Mouse (Mus musculus): ENCODE results near the gene Hadhb. TPM values are rescaled to one million over a fixed set of nuclear protein-coding genes. Genes with fewer than 3 reads are reported as not detected.

The Hadhb gene
- total RNA-seq, 2 experiments from 2014 or later = 340 to 569 TPM

DNA sequence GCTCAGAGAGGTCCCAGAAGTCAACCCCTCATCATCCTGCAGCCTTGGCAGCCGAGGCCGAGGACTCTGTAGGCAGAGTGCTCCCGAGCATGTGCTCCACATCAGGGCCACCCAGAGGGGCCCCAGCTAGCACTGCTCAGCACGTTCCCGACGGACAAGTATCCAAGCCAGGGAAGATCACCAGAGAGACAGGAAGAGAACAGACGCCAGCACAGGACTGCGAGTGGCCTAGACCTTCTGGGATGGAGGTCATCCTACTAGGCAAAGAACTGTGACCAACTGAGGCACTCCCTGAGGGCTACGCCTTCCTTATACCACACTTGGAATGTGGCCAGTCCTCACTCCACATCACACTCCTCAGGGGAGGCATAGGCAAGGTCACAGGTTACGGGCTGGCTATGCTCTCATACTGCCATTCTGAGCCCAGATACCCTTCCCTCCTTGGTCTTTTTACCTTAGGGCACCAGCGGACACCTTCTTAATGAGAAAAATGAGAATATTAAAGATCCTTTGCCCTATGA lies 19.3 kb upstream of the Hadhb start:
- Histone ChIP-seq H3K27ac (no peak overlapping the region), H3K4me3 (no peak overlapping the region)
- intact Hi-C loops (cut with DNase I) = no loop called here
- no peak for DNase-seq
- no peak for TF ChIP-seq CTCF (IDR thresholded peaks at IDR 0.05)

DNA sequence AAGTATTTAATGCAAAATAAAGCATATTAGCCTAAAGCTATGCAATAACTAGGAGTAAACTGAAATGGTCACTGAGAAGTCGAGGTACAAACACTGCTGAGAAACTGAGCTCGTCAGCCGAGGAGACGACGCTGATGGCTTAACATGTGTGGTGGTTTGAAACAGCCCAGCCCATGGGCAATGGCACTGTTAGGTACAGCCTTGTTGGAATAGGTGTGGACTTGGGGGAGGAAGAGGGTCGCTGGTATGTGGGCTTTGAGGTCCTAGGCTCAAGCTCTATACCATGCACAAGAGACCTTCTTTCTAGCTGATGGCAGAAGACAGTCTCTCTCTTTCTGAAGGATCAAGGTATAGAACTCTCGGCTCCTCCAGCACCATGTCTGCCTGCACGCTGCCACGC lies 17.8 kb upstream of the Hadhb start:
- intact Hi-C loops (cut with DNase I) = no loop called here

DNA sequence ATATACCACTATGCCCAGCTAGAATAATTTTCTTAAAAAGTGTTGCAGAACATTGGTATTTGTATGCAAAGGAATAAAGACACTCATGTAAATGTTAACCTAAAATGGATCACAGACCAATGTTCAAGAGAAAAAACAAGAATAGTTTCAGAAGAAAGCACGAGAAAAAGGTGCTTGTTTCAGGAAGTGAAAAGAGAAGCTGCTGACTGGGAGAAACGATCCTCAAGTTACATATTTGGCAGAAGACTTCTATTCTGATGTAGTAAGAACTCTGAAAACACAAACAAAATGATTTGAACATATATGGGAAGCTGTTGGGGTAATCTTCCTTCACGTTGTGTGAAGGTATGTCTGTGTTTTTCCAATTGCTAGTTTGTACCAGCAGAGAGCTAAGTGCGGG lies 16.9 kb upstream of the Hadhb start:
- DNase-seq = no peak
- intact Hi-C loops (cut with DNase I) = no loop called here
- Histone ChIP-seq H3K4me3 (no peak overlapping the region), H3K27ac (no peak overlapping the region)
- TF ChIP-seq CTCF (IDR thresholded peaks at IDR 0.05) = no peak

More for the DNA sequence above, 17.8 kb upstream of the Hadhb start:
- no peak overlapping the region for H3K27ac ChIP-seq
- H3K4me3 ChIP-seq = no peak overlapping the region
- DNase-seq = no peak
- no peak for TF ChIP-seq CTCF (IDR thresholded peaks at IDR 0.05)

DNA sequence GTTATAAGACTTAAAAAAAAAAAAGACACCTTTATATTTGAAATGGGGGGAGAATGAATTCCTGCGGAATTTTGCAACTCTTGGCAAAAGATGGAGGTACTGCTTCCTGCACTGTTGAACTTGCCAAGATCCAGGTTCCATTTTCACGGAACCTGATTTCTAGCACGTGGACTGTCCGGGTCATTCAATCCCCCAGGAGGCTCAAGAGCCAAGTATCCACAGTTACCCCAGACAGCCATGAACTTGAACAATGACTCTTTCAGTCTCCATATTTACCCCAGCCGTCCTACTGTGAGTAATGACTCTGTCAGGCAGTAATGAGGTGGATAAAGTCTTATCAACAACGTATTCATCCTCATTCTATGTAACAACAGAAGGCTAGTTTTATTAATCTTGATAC lies 8.5 kb upstream of the Hadhb start:
- DNase-seq = no peak
- Histone ChIP-seq H3K27ac (no peak overlapping the region), H3K4me3 (no peak overlapping the region)
- intact Hi-C loops (cut with DNase I) = no loop called here
- TF ChIP-seq CTCF (IDR thresholded peaks at IDR 0.05) = no peak

DNA sequence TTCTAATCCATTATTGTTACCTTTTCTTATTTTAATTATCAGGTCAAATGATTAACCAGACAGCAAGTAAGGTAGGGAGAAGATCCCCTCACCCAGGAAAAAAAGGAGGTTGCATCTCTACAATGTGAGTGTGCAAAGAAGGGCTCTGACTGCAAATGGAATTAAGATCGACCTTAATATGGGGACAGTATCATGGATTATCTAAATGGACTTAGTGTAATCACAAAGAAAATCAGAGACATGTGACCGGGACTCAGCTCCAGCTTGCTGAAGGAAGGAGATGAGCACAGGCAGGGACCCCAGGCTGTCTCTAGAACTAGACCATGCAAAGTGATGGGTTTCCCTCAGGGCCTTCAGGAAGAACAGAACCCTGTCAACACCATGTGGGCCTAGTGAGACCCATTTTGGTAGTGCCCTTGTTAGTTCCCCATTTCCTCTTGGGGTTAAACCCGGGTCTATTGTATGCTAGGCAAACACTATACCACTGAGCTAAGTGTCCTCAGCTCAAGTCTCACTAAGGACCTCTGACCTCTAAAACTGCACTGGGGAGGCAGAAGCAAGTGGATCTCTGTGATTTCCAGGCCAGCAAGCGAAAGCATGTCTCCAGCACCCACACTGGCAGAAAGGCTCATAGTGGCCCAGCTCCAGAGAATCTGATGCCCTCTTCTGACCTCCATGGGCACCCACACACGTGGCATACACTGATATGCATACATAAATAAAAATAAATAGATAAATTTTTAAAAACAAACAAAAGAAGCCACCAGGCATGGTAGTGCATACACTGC lies 6.7 kb upstream of the Hadhb start:
- no peak overlapping the region for H3K27ac ChIP-seq
- DNase-seq = no peak
- intact Hi-C loops (cut with DNase I) = no loop called here
- no peak for TF ChIP-seq CTCF (IDR thresholded peaks at IDR 0.05)
- no peak overlapping the region for H3K4me3 ChIP-seq

DNA sequence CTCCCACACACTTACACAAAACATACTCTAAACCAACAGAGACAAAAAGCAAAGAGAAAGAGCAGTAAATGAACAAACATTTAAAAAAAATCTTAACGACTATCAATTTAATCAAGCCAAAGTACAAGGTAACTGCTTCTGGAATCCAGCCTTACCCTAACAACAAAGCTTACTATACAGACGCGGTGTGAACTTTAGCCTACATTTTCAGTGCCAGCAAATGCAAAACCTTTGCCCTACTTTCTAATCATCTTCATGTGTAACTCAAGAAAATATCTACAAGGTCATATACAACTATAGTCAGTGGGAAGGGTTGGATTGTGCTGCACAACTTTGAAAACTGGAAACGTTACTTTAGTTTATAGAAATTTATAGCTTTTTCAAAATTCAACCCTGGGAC lies 3.0 kb upstream of the Hadhb start:
- no peak for DNase-seq
- TF ChIP-seq CTCF (IDR thresholded peaks at IDR 0.05) = no peak
- Histone ChIP-seq H3K4me3 (peak overlapping the region; percentile 43), H3K27ac (peak overlapping the region; percentile 100)
- intact Hi-C loops (cut with DNase I) = no loop called here

DNA sequence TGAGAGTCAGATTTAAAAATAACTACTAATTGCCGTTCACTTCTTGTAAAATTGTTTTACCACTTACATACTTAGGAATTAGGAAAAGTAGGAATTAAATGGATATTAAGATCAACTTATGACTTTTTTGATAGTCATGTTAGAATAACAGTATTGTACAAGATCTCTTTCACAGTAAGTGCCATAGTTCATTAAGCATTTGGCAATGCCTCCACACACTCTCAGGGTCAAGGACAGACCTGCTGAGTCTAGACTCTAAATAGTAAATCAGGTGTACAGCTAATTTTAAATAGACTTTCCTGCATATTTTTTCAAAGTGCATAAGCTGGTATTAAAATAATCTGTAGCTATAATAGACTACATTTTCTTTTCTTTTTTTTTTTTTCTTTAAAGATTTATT lies 2.6 kb upstream of the Hadhb start:
- DNase-seq = no peak
- intact Hi-C loops (cut with DNase I) = no loop called here
- H3K4me3 ChIP-seq = peak overlapping the region; percentile 43
- H3K27ac ChIP-seq = peak overlapping the region; percentile 100
- TF ChIP-seq CTCF (IDR thresholded peaks at IDR 0.05) = no peak

DNA sequence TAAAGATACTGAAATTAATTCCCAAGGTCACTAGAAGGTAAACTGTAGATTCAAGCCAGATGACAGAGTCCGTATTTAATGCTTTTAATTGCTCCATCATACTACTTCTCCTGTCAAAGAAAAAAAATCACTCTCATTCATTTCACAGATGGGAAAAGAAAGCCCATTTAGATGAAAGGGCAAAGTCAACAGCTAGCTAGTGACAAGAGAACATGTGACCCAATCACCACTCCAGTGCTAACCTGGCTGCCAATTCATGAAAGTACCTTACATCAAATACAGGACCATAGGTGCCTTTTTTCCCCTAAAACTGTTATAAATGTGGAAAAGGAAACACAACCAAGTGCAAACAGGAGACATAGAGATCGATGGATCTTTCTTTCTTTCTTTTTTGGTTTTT lies 1.8 kb upstream of the Hadhb start:
- peak overlapping the region; percentile 86 for H3K4me3 ChIP-seq
- intact Hi-C loops (cut with DNase I) = no loop called here

DNA sequence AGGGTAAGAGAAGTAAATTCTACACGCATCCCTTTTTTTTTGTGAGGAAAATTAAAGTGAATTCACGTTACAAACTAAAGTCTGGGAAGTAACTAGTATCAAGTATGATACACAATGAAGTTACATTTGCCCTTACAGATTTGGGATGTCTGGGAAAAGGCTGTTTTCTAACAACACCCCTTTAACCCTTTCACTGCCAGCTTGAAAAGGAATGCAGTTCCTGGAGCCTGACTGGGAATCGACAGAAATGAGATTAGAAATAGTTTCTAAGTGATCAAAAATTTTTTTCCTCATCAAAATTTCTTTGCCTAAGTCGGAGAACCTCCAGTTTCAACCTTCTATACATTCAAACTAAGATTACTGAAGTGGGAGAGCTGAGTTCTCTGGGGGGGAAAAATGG lies 1.0 kb upstream of the Hadhb start:
- H3K27ac ChIP-seq = peak overlapping the region; percentile 100
- TF ChIP-seq CTCF (IDR thresholded peaks at IDR 0.05) = no peak
- H3K4me3 ChIP-seq = peak overlapping the region; percentile 86
- no peak for DNase-seq
- intact Hi-C loops (cut with DNase I) = no loop called here

More for the DNA sequence above, 1.8 kb upstream of the Hadhb start:
- peak overlapping the region; percentile 100 for H3K27ac ChIP-seq
- TF ChIP-seq CTCF (IDR thresholded peaks at IDR 0.05) = no peak
- no peak for DNase-seq

DNA sequence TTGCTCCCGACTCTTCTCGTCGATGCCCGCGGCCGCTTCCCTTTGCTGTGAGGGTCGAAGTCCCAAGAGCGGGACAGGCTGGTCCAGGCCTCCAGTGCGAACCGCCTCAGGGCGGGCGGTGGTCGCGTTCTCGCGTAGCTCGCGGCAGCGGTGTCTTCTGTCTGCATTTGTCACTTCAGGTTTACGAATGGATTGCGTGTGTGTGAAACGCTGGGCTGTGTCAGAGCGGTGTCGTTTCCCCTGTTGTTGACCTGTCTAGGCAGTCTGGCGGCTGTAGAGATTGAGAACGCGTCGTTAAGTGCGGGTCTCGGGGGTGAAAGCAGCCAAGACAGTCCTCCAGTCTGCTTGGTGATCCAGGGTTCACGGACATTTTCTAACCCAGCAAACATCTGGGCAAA lies 346 bp downstream of the Hadhb start:
- no peak for TF ChIP-seq CTCF (IDR thresholded peaks at IDR 0.05)
- H3K27ac ChIP-seq = peak overlapping the region; percentile 100
- H3K4me3 ChIP-seq = peak overlapping the region; percentile 86
- DNase-seq = no peak
- intact Hi-C loops (cut with DNase I) = no loop called here

DNA sequence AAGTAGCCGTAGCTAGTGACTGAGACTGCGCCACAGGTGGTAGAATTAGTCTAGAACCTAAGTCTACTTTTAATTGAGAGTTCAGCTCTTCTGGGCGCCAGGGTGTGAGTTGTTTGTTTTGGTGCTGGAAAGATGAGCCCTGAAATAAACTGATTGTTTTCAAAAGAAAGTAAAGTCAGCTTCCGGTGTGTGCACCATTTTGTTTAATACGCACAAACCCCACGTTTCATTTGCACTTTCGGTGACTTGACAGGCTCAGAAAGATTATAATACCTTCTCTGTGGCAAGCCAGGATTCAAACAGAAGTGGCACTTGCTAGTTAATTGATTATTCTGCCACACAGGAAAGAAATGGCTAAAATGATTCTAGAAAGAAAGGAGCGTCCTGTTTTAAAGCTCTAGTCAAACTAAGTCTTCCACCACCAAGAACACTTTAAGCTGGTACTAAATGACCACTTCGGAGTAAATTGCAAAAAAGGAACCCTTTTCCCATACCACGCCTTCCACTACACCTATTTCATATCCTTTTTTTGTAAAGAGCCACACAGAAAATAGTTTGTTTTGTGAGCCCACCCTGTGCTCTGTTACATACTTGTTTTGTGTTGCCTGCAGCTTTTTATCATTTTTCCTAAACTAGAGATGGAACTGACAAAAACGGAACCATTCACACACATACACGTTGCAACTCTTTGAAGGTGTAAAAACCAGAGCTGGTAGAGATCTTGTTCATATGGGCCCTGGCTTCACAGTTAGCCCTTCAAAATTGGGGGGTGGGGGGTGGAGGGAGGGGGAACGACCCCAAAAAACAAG lies 977 bp downstream of the Hadhb start:
- TF ChIP-seq CTCF (IDR thresholded peaks at IDR 0.05) = no peak; the same call in 1 of the 2 replicates
- Histone ChIP-seq H3K27ac (peak overlapping the region; percentile 100), H3K4me3 (peak overlapping the region; percentile 86)
- intact Hi-C loops (cut with DNase I) = no loop called here
- no peak for DNase-seq

DNA sequence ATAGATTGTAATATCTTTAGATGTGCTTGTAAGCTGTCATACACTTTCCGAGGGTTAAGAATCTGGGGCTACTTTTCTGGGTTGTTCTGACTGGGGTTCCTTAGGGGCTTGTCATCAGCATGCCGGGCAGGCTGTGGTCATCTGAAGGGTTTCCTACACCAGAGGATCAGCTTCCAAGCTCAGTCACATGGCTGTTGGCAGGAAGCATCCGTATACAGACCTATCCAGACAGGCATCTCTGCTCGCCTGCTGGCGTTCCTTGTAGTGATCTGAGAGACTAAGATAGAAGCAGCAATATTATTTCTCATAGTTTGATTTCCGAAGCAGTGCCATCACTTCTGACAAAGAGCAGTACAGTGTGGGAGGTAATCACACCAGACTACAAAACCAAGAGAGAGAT lies 4.6 kb downstream of the Hadhb start:
- Histone ChIP-seq H3K4me3 (peak overlapping the region; percentile 51), H3K27ac (peak overlapping the region; percentile 83)
- DNase-seq = peak; percentile 79
- TF ChIP-seq CTCF (IDR thresholded peaks at IDR 0.05) = no peak
- intact Hi-C loops (cut with DNase I) = no loop called here

DNA sequence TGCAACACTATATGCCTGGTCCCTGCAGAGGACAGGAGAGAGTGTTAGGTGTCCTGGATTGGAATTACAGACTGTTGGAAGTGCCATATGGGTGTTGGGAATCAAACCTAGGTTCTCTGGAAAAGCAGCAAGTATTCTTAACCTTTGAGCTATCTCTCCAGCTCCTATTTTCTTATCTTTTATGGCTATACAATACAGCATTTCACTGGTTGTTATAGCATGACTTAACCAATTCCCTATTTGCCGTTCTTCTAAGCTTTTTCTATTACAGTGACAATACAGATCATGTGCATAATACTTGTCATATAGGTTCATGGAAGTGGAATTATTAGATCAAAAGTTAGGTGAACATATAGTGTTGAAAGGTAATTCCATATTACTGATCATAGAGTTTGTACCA lies 6.8 kb downstream of the Hadhb start:
- DNase-seq = no peak
- intact Hi-C loops (cut with DNase I) = no loop called here
- TF ChIP-seq CTCF (IDR thresholded peaks at IDR 0.05) = no peak
- peak overlapping the region; percentile 83; the same call in 1 of the 2 replicates for H3K27ac ChIP-seq
- H3K4me3 ChIP-seq = no peak overlapping the region

Data from gastrocnemius, adult 2 months (tissue).